Mouse (Mus musculus): Measurements from ENCODE around the gene Opa3.

Opa3 gene

GRCm38 (mm10) chr7:19227883-19228792 lies at the start of gene Opa3:
TSS of gene Opa3 (plus strand) at chr7:19228334.
- ATAC-seq (ENCODE audit: insufficient number of reproducible peaks, low FRiP score, low TSS enrichment): peak; percentile 91

- ATAC-seq (ENCODE audit: insufficient number of reproducible peaks, low FRiP score, low TSS enrichment): no peak
Observed at GRCm38 (mm10) chr7:19178443-19179092, 49.6 kb upstream of the Opa3 start.

GRCm38 (mm10) chr7:19179173-19179572 lies 49.0 kb upstream of the Opa3 start:
- no peak for ATAC-seq (ENCODE audit: insufficient number of reproducible peaks, low FRiP score, low TSS enrichment)

GRCm38 (mm10) chr7:19179936-19180335 lies 48.2 kb upstream of the Opa3 start:
- no peak for ATAC-seq (ENCODE audit: insufficient number of reproducible peaks, low FRiP score, low TSS enrichment)

GRCm38 (mm10) chr7:19180862-19181429 lies 47.2 kb upstream of the Opa3 start:
- ATAC-seq (ENCODE audit: insufficient number of reproducible peaks, low FRiP score, low TSS enrichment): no peak

GRCm38 (mm10) chr7:19184250-19184649 lies 43.9 kb upstream of the Opa3 start:
- ATAC-seq (ENCODE audit: insufficient number of reproducible peaks, low FRiP score, low TSS enrichment): no peak

GRCm38 (mm10) chr7:19184758-19185157 lies 43.4 kb upstream of the Opa3 start:
- no peak for ATAC-seq (ENCODE audit: insufficient number of reproducible peaks, low FRiP score, low TSS enrichment)

GRCm38 (mm10) chr7:19194676-19195075 lies 33.5 kb upstream of the Opa3 start:
- no peak for ATAC-seq (ENCODE audit: insufficient number of reproducible peaks, low FRiP score, low TSS enrichment)

- no peak for ATAC-seq (ENCODE audit: insufficient number of reproducible peaks, low FRiP score, low TSS enrichment)
Observed at GRCm38 (mm10) chr7:19196676-19197075, 31.5 kb upstream of the Opa3 start.

GRCm38 (mm10) chr7:19197985-19198384 lies 30.1 kb upstream of the Opa3 start:
- no peak for ATAC-seq (ENCODE audit: insufficient number of reproducible peaks, low FRiP score, low TSS enrichment)

- ATAC-seq (ENCODE audit: insufficient number of reproducible peaks, low FRiP score, low TSS enrichment): no peak
Observed at GRCm38 (mm10) chr7:19201660-19202059, 26.5 kb upstream of the Opa3 start.

- no peak for ATAC-seq (ENCODE audit: insufficient number of reproducible peaks, low FRiP score, low TSS enrichment)
Observed at GRCm38 (mm10) chr7:19202065-19202850, 25.9 kb upstream of the Opa3 start.

GRCm38 (mm10) chr7:19208201-19208910 lies 19.8 kb upstream of the Opa3 start:
- no peak for ATAC-seq (ENCODE audit: insufficient number of reproducible peaks, low FRiP score, low TSS enrichment)

- peak; percentile 15; the same call in 1 of the 2 replicates for ATAC-seq (ENCODE audit: insufficient number of reproducible peaks, low FRiP score, low TSS enrichment)
Observed at GRCm38 (mm10) chr7:19208944-19209472, 19.1 kb upstream of the Opa3 start.

GRCm38 (mm10) chr7:19209494-19209893 lies 18.6 kb upstream of the Opa3 start:
- no peak for ATAC-seq (ENCODE audit: insufficient number of reproducible peaks, low FRiP score, low TSS enrichment)

- no peak for ATAC-seq (ENCODE audit: insufficient number of reproducible peaks, low FRiP score, low TSS enrichment)
Observed at GRCm38 (mm10) chr7:19210010-19210409, 18.1 kb upstream of the Opa3 start.

- ATAC-seq (ENCODE audit: insufficient number of reproducible peaks, low FRiP score, low TSS enrichment): no peak
Observed at GRCm38 (mm10) chr7:19211041-19211675, 17.0 kb upstream of the Opa3 start.

- no peak for ATAC-seq (ENCODE audit: insufficient number of reproducible peaks, low FRiP score, low TSS enrichment)
Observed at GRCm38 (mm10) chr7:19211996-19212755, 16.0 kb upstream of the Opa3 start, which contains the start of gene Gpr4. TSS of gene Gpr4 (plus strand) at chr7:19212538.

Data from cerebellum, adult (tissue).